Mouse (Mus musculus): ENCODE data around the gene Spata18. TPM values are rescaled to one million over a fixed set of nuclear protein-coding genes. Genes with fewer than 3 reads are reported as not detected.
A peak's percentile ranks its signal among the peaks of the same experiment; 100 is the strongest.

Spata18 gene
- polyA plus RNA-seq, 1 experiment from 2014 or later = 1.0 TPM

- ATAC-seq (ENCODE audit: low FRiP score) = no peak
- Histone ChIP-seq H3K9ac (ENCODE audit: low read depth, low read length) (no peak overlapping the region), H3K4me1 (replicated peaks; ENCODE audit: control insufficient read depth, insufficient read depth, low read length) (no peaks in the 10 kb centered on the region), H3K9me3 (ENCODE audit: control insufficient read depth, low read length) (no peaks in the 10 kb centered on the region), H3K4me2 (replicated peaks; ENCODE audit: low read depth, low read length) (no peak overlapping the region), H3K4me3 (ENCODE audit: low read depth, low read length) (no peak overlapping the region), H3K27me3 (ENCODE audit: control insufficient read depth, insufficient read depth, low read length) (no peaks in the 10 kb centered on the region), H3K36me3 (ENCODE audit: control insufficient read depth, insufficient read depth, low read length) (no peaks in the 10 kb centered on the region), H3K27ac (ENCODE audit: low read depth, low read length) (no peak overlapping the region)
- 91% methylated on average over 7 of the region's 7 CpGs for WGBS
- no peak for DNase-seq (ENCODE audit: low spot score)
These were observed 24.3 kb upstream of the Spata18 start for GRCm38 (mm10) chr5:73626842-73627241.

DNA sequence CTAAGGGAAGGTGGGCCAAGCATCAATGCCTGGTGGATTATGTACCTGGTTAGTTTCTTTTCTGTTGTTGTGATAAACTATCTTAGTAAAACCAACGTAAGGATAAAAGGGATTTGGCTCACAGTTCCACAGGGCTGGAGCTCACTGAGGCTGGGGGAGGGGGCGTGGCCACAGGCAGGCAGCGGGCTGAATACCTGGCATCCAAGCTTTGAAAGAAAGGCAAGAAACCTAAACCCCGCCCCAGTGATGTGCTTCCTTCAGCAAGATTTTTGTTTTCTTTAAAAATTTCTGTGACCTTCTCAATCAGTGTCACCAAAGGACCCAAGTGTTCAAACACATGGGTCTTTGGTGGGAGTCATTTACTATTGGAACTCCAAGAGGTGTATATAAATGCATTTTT lies 23.6 kb upstream of the Spata18 start:
- Histone ChIP-seq H3K4me1 (replicated peaks; ENCODE audit: control insufficient read depth, insufficient read depth, low read length) (no peaks in the 10 kb centered on the region), H3K9me3 (ENCODE audit: control insufficient read depth, low read length) (no peaks in the 10 kb centered on the region), H3K9ac (ENCODE audit: low read depth, low read length) (no peak overlapping the region), H3K27me3 (ENCODE audit: control insufficient read depth, insufficient read depth, low read length) (no peaks in the 10 kb centered on the region), H3K36me3 (ENCODE audit: control insufficient read depth, insufficient read depth, low read length) (no peaks in the 10 kb centered on the region), H3K27ac (ENCODE audit: low read depth, low read length) (no peak overlapping the region), H3K4me2 (replicated peaks; ENCODE audit: low read depth, low read length) (no peak overlapping the region), H3K4me3 (ENCODE audit: low read depth, low read length) (no peak overlapping the region)
- DNase-seq (ENCODE audit: low spot score) (no peak), ATAC-seq (ENCODE audit: low FRiP score) (no peak)
- WGBS = 58% methylated on average over 4 of the region's 4 CpGs

- Histone ChIP-seq H3K9ac (ENCODE audit: low read depth, low read length) (no peak overlapping the region), H3K36me3 (ENCODE audit: control insufficient read depth, insufficient read depth, low read length) (no peaks in the 10 kb centered on the region), H3K9me3 (ENCODE audit: control insufficient read depth, low read length) (no peaks in the 10 kb centered on the region), H3K27me3 (ENCODE audit: control insufficient read depth, insufficient read depth, low read length) (no peaks in the 10 kb centered on the region), H3K4me3 (ENCODE audit: low read depth, low read length) (no peak overlapping the region), H3K27ac (ENCODE audit: low read depth, low read length) (no peak overlapping the region), H3K4me2 (replicated peaks; ENCODE audit: low read depth, low read length) (no peak overlapping the region), H3K4me1 (replicated peaks; ENCODE audit: control insufficient read depth, insufficient read depth, low read length) (no peaks in the 10 kb centered on the region)
- WGBS = 69% methylated on average over 15 of the region's 15 CpGs
- ATAC-seq (ENCODE audit: low FRiP score) = no peak
- no peak for DNase-seq (ENCODE audit: low spot score)
These were observed 23.2 kb upstream of the Spata18 start for GRCm38 (mm10) chr5:73627991-73628390.

DNA sequence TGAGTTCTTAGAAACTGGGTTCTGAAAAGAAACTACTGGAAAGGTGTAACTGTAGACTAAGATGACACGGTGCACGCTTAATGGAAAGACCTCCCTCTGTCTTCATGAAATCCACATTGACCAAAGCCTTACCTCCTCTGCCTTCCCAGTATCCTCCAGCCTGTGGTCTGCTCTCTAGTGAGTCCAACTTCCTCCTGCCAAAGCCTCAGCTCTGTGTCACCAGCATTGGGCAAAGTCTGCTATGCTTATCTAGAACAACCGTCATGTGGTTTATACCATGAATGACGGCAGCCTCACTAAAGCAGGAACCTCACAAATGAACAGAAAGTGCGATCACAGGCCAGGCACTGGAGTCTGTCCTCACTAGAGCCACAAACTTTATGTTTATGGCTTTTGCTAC lies 21.0 kb upstream of the Spata18 start:
- Histone ChIP-seq H3K9me3 (ENCODE audit: control insufficient read depth, low read length) (no peaks in the 10 kb centered on the region), H3K27me3 (ENCODE audit: control insufficient read depth, insufficient read depth, low read length) (no peaks in the 10 kb centered on the region), H3K36me3 (ENCODE audit: control insufficient read depth, insufficient read depth, low read length) (no peaks in the 10 kb centered on the region), H3K27ac (ENCODE audit: low read depth, low read length) (no peak overlapping the region), H3K4me1 (replicated peaks; ENCODE audit: control insufficient read depth, insufficient read depth, low read length) (no peaks in the 10 kb centered on the region), H3K4me3 (ENCODE audit: low read depth, low read length) (no peak overlapping the region), H3K9ac (ENCODE audit: low read depth, low read length) (no peak overlapping the region), H3K4me2 (replicated peaks; ENCODE audit: low read depth, low read length) (no peak overlapping the region)
- DNase-seq (ENCODE audit: low spot score) (no peak), ATAC-seq (ENCODE audit: low FRiP score) (no peak)
- 90% methylated on average over 5 of the region's 5 CpGs for WGBS

DNA sequence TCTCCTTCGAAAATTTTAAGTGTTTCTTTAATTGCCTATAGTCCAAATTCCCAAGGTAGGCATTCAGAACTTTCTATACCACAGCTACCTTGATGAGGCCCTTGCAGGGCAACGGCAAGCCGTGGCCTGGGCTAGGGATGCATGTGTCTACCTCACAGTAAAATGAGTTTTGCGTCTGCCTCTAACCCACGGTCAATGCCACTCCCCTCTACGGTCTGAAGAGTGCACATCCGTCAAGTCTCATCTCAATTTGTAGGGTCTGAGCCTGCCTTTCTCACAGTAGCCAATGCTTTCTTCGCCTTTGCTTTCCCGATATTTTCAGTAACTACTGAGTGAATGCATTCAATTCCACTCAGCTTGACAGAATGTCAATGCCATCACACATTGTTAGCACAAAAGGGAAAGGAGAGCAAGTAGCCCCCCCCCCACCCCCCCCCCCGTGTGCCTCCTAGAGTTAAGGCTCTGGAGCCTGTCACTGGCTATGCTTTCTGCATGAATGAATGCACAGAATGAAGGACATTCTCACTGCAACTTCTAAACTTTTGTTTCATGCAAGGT lies 20.1 kb upstream of the Spata18 start:
- ATAC-seq (ENCODE audit: low FRiP score) (peak; percentile 53; the same call in 1 of the 2 replicates), DNase-seq (ENCODE audit: low spot score) (no peak)
- no peaks in the 10 kb centered on the region for H3K36me3 ChIP-seq (ENCODE audit: control insufficient read depth, insufficient read depth, low read length)
- WGBS = 40% methylated on average over 10 of the region's 10 CpGs
- no peaks in the 10 kb centered on the region for H3K27me3 ChIP-seq (ENCODE audit: control insufficient read depth, insufficient read depth, low read length)
- H3K9ac ChIP-seq (ENCODE audit: low read depth, low read length) = no peak overlapping the region
- H3K4me2 ChIP-seq (replicated peaks; ENCODE audit: low read depth, low read length) = no peak overlapping the region
- H3K9me3 ChIP-seq (ENCODE audit: control insufficient read depth, low read length) = no peaks in the 10 kb centered on the region
- no peak overlapping the region for H3K4me3 ChIP-seq (ENCODE audit: low read depth, low read length)
- H3K4me1 ChIP-seq (replicated peaks; ENCODE audit: control insufficient read depth, insufficient read depth, low read length) = no peaks in the 10 kb centered on the region
- H3K27ac ChIP-seq (ENCODE audit: low read depth, low read length) = no peak overlapping the region

DNA sequence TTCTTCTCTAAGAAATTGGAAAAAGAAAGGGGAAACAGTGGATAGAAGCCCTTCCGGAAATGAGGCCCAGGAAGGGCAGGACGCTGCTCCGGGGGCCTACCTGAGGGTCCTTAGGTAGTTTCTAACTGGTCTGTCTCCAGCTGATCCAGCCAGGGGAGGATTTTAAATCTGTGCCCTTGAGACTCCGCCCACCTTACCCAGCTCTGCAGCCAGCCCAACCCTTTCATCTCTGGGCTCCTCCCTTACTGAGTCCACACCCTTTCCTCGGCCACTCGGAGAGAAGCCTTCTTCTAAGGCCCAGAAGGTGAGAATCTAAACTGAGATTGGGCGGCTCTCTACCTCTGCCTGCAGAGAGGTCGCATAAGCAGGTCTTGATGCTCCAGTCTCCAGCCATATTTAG lies 18.9 kb upstream of the Spata18 start, which contains the start of gene Lrrc66:
TSS of gene Lrrc66 (minus strand) at position 236 of the 400 bp plus-strand sequence.
- WGBS = 76% methylated on average over 8 of the region's 8 CpGs
- H3K27me3 ChIP-seq (ENCODE audit: control insufficient read depth, insufficient read depth, low read length) = no peaks in the 10 kb centered on the region
- ATAC-seq (ENCODE audit: low FRiP score) (no peak), DNase-seq (ENCODE audit: low spot score) (no peak)
- no peaks in the 10 kb centered on the region for H3K9me3 ChIP-seq (ENCODE audit: control insufficient read depth, low read length)
- H3K4me2 ChIP-seq (replicated peaks; ENCODE audit: low read depth, low read length) = no peak within 1 kb of the TSS
- no peaks in the 10 kb centered on the region for H3K4me1 ChIP-seq (replicated peaks; ENCODE audit: control insufficient read depth, insufficient read depth, low read length)
- no peak within 1 kb of the TSS for H3K9ac ChIP-seq (ENCODE audit: low read depth, low read length)
- H3K36me3 ChIP-seq (ENCODE audit: control insufficient read depth, insufficient read depth, low read length) = no peaks in the 10 kb centered on the region
- no peak within 1 kb of the TSS for H3K27ac ChIP-seq (ENCODE audit: low read depth, low read length)
- no peak within 1 kb of the TSS for H3K4me3 ChIP-seq (ENCODE audit: low read depth, low read length)

DNA sequence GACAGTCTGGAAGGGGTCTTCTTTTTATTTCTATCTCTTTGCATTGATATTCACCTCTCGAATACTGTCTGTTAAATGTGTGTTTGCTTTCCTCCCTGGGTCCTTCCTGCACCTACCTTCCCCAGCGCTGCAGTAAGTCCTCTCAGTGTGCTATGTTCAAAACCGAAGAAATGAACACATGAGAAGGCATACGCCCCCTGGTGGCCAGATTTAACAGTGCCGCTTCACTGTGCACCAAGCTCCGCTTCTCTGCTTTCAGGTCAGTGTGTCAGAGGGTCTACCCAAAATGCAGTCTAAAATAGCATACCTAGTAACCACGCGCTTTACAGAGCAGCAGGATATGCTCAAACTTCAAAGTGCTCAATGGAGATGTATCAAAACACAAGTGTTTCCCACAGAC lies 18.0 kb upstream of the Spata18 start:
- 60% methylated on average over 8 of the region's 8 CpGs for WGBS
- Histone ChIP-seq H3K36me3 (ENCODE audit: control insufficient read depth, insufficient read depth, low read length) (no peaks in the 10 kb centered on the region), H3K27me3 (ENCODE audit: control insufficient read depth, insufficient read depth, low read length) (no peaks in the 10 kb centered on the region), H3K4me3 (ENCODE audit: low read depth, low read length) (no peak overlapping the region), H3K4me2 (replicated peaks; ENCODE audit: low read depth, low read length) (no peak overlapping the region), H3K9ac (ENCODE audit: low read depth, low read length) (no peak overlapping the region), H3K27ac (ENCODE audit: low read depth, low read length) (no peak overlapping the region), H3K4me1 (replicated peaks; ENCODE audit: control insufficient read depth, insufficient read depth, low read length) (no peaks in the 10 kb centered on the region), H3K9me3 (ENCODE audit: control insufficient read depth, low read length) (no peaks in the 10 kb centered on the region)
- ATAC-seq (ENCODE audit: low FRiP score) = no peak
- DNase-seq (ENCODE audit: low spot score) = peak; percentile 87

DNA sequence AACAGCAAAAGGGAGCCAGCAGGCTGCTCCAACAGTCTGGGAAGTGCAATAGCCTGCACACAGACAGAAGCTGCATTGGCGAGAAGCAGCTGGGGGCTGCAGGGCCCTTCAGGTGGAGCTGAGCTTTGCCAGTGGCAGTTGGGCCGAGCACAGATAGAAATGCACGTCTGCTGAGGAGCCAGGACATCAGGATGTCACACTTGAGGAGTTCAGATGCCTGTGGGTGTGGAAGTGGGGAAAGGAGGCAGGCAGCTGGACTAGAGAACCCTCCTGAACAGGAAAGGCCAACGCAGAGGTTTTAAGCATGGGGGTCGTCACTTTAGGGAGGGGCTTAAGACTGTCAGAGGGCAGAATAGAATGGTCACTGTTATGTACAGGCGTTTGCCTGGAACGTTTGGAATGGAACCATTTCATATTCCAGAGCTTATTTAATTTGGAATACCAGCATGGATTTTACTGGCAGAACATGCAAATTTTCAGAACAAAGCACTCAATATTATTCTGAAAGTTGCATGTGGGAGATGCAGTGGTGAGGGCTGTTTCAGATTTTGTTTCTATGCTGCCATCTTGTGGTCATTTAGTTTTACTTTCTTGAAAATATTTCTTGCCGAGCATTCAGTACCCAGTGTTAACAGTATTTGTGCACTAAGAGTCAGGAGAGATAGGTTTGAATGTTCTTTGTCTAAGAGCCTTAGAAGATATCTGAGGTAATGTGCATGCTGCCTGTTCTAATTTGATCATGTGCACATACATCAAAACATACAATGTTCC lies 13.7 kb upstream of the Spata18 start:
- H3K27ac ChIP-seq (ENCODE audit: low read depth, low read length) = no peak overlapping the region
- no peak overlapping the region for H3K9ac ChIP-seq (ENCODE audit: low read depth, low read length)
- no peaks in the 10 kb centered on the region for H3K9me3 ChIP-seq (ENCODE audit: control insufficient read depth, low read length)
- WGBS = 45% methylated on average over 8 of the region's 8 CpGs
- H3K4me3 ChIP-seq (ENCODE audit: low read depth, low read length) = no peak overlapping the region
- H3K4me2 ChIP-seq (replicated peaks; ENCODE audit: low read depth, low read length) = no peak overlapping the region
- DNase-seq (ENCODE audit: low spot score) (peak; percentile 72), ATAC-seq (ENCODE audit: low FRiP score) (peak; percentile 27; the same call in 1 of the 2 replicates)
- H3K4me1 ChIP-seq (replicated peaks; ENCODE audit: control insufficient read depth, insufficient read depth, low read length) = no peaks in the 10 kb centered on the region
- H3K36me3 ChIP-seq (ENCODE audit: control insufficient read depth, insufficient read depth, low read length) = no peaks in the 10 kb centered on the region
- H3K27me3 ChIP-seq (ENCODE audit: control insufficient read depth, insufficient read depth, low read length) = no peaks in the 10 kb centered on the region

DNA sequence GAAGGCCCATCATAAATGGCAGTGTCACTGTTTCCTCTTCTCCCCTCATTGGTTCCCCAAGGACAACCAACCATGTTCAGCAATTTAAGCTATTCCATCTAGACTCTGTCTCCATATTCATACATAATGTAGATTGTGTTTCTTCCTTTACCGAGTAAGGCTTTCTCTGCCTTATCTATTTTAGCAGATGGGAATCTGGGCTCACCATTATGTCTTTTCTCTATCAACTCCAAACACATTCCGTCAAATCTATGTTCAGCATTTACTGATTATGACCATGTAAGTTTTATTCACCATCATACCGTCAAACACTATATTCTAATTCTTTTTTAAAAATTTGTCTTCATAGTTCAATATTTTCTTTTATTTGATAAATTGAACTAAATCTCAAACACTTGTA lies 10.1 kb upstream of the Spata18 start:
- no peak overlapping the region for H3K4me3 ChIP-seq (ENCODE audit: low read depth, low read length)
- no peak for ATAC-seq (ENCODE audit: low FRiP score)
- WGBS = 91% methylated on average over 3 of the region's 3 CpGs

More for the DNA sequence above, 10.1 kb upstream of the Spata18 start:
- no peaks in the 10 kb centered on the region for H3K9me3 ChIP-seq (ENCODE audit: control insufficient read depth, low read length)
- H3K9ac ChIP-seq (ENCODE audit: low read depth, low read length) = no peak overlapping the region
- no peak overlapping the region for H3K4me2 ChIP-seq (replicated peaks; ENCODE audit: low read depth, low read length)
- no peaks in the 10 kb centered on the region for H3K4me1 ChIP-seq (replicated peaks; ENCODE audit: control insufficient read depth, insufficient read depth, low read length)
- no peaks in the 10 kb centered on the region for H3K36me3 ChIP-seq (ENCODE audit: control insufficient read depth, insufficient read depth, low read length)
- no peaks in the 10 kb centered on the region for H3K27me3 ChIP-seq (ENCODE audit: control insufficient read depth, insufficient read depth, low read length)
- DNase-seq (ENCODE audit: low spot score) = no peak
- no peak overlapping the region for H3K27ac ChIP-seq (ENCODE audit: low read depth, low read length)
